In the genomic region with DNA sequence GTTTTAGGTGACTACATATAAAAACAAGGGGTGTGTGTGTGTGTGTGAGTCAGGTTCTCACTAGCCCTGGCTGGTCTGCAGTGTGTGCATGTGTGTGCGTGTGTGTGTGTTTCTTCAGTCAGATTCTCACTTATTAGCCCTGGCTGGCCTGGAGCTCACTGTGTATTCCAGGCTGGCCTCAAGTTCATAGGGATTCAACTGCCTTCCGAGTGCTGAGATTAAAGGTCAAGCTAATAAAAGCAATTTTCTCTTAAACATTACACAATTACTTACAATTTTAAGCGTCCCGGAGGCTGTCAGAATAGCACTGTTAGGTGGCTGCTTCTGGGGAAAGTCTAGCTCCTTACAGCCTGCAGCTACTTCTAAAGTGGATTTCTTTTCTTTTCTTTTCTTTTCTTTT, we compare ENCODE assay signal across 10 mouse cellular contexts. TPM values are rescaled to one million over a fixed set of nuclear protein-coding genes. Genes with fewer than 3 reads are reported as not detected.
DNase-seq lines count a peak whose midpoint lies in the region; ATAC-seq lines count a peak whose summit lies in the region.
"Had no signal": no experiment of that assay in that cellular context is flagged by ENCODE, and none has a peak within 500 bp of the region (broad histone marks: within the 10 kb centered on the region; RNA-seq: fewer than 3 reads in every experiment).

A gene (plus strand): TSS at position 386 of the 400 bp plus-strand sequence.

- peaks cover 30% of the 10 kb centered on the region for H3K4me1 ChIP-seq in heart, embryonic 12.5 days (replicated peaks)
- peaks cover 6% of the 10 kb centered on the region for H3K4me1 ChIP-seq in embryonic facial prominence, embryonic 14.5 days (ENCODE audit: control insufficient read depth, insufficient read depth, low read length)
- H3K4me1 ChIP-seq in intestine, embryonic 14.5 days (replicated peaks; ENCODE audit: control insufficient read depth, insufficient read depth, low read length), result peaks cover 15% of the 10 kb centered on the region
- H3K4me1 ChIP-seq in midbrain, embryonic 16.5 days (ENCODE audit: control insufficient read depth, insufficient read depth, low read length), result peaks cover 12% of the 10 kb centered on the region
- H3K4me1 ChIP-seq: liver, embryonic 15.5 days had no signal

- no peaks in the 10 kb centered on the region for H3K9me3 ChIP-seq in heart, embryonic 12.5 days (replicated peaks)
- no peaks in the 10 kb centered on the region for H3K9me3 ChIP-seq in embryonic facial prominence, embryonic 14.5 days (ENCODE audit: control insufficient read depth, low read length)
- no peaks in the 10 kb centered on the region for H3K9me3 ChIP-seq in intestine, embryonic 14.5 days (ENCODE audit: control insufficient read depth, low read length)
- no peaks in the 10 kb centered on the region for H3K9me3 ChIP-seq in midbrain, embryonic 16.5 days (replicated peaks; ENCODE audit: control insufficient read depth, low read length, poor library complexity, severe bottlenecking)
- H3K9me3 ChIP-seq: liver, embryonic 15.5 days had no signal

- H3K27me3 ChIP-seq in heart, embryonic 12.5 days (replicated peaks), result no peaks in the 10 kb centered on the region
- no peaks in the 10 kb centered on the region for H3K27me3 ChIP-seq in embryonic facial prominence, embryonic 14.5 days (replicated peaks; ENCODE audit: control insufficient read depth, insufficient read depth, low read length)
- no peaks in the 10 kb centered on the region for H3K27me3 ChIP-seq in intestine, embryonic 14.5 days (replicated peaks; ENCODE audit: control insufficient read depth, insufficient read depth, low read length)
- no peaks in the 10 kb centered on the region for H3K27me3 ChIP-seq in midbrain, embryonic 16.5 days (ENCODE audit: control insufficient read depth, insufficient read depth, low read depth, low read length)
- H3K27me3 ChIP-seq: liver, embryonic 15.5 days had no signal

- H3K36me3 ChIP-seq in heart, embryonic 12.5 days, result no peaks in the 10 kb centered on the region
- no peaks in the 10 kb centered on the region for H3K36me3 ChIP-seq in embryonic facial prominence, embryonic 14.5 days (ENCODE audit: control insufficient read depth, insufficient read depth, low read length)
- no peaks in the 10 kb centered on the region for H3K36me3 ChIP-seq in intestine, embryonic 14.5 days (ENCODE audit: control insufficient read depth, insufficient read depth, low read length)
- no peaks in the 10 kb centered on the region for H3K36me3 ChIP-seq in midbrain, embryonic 16.5 days (ENCODE audit: control insufficient read depth, insufficient read depth, low read length)
- H3K36me3 ChIP-seq: liver, embryonic 15.5 days had no signal

- H3K4me3 ChIP-seq in heart, embryonic 12.5 days, result no peak within 1 kb of the TSS; the same call in 1 of the 2 replicates
- H3K4me3 ChIP-seq in embryonic facial prominence, embryonic 14.5 days (ENCODE audit: low read depth, low read length), result peak within 1 kb of the TSS; percentile 41
- peak within 1 kb of the TSS; percentile 48 for H3K4me3 ChIP-seq in intestine, embryonic 14.5 days (ENCODE audit: low read depth, low read length)
- no peak within 1 kb of the TSS for H3K4me3 ChIP-seq in midbrain, embryonic 16.5 days (ENCODE audit: low read depth, low read length)
- H3K4me3 ChIP-seq: liver, embryonic 15.5 days had no signal

- peak within 1 kb of the TSS; percentile 64 for H3K27ac ChIP-seq in heart, embryonic 12.5 days (ENCODE audit: poor library complexity, severe bottlenecking)
- peak within 1 kb of the TSS; percentile 86 for H3K27ac ChIP-seq in embryonic facial prominence, embryonic 14.5 days (replicated peaks; ENCODE audit: low read depth, low read length)
- H3K27ac ChIP-seq in intestine, embryonic 14.5 days (ENCODE audit: low read depth), result peak within 1 kb of the TSS; percentile 81
- H3K27ac ChIP-seq in midbrain, embryonic 16.5 days (ENCODE audit: low read length), result peak within 1 kb of the TSS; percentile 50; the same call in 1 of the 2 replicates
- H3K27ac ChIP-seq: liver, embryonic 15.5 days had no signal

- intact Hi-C loops in heart, postnatal 36 days (cut with DNase I), result no loop called here

- peak within 1 kb of the TSS; percentile 44 for H3K4me2 ChIP-seq in heart, embryonic 12.5 days
- H3K4me2 ChIP-seq in embryonic facial prominence, embryonic 14.5 days (ENCODE audit: low read depth, low read length), result peak within 1 kb of the TSS; percentile 48
- H3K4me2 ChIP-seq in intestine, embryonic 14.5 days (ENCODE audit: low read length), result peak within 1 kb of the TSS; percentile 55
- peak within 1 kb of the TSS; percentile 35 for H3K4me2 ChIP-seq in midbrain, embryonic 16.5 days (ENCODE audit: low read length)
- H3K4me2 ChIP-seq: liver, embryonic 15.5 days had no signal

- no peak within 1 kb of the TSS; the same call in 1 of the 2 replicates for H3K9ac ChIP-seq in heart, embryonic 12.5 days
- peak within 1 kb of the TSS; percentile 60 for H3K9ac ChIP-seq in embryonic facial prominence, embryonic 14.5 days (ENCODE audit: low read depth, low read length)
- H3K9ac ChIP-seq in intestine, embryonic 14.5 days (ENCODE audit: low read length), result peak within 1 kb of the TSS; percentile 56
- no peak within 1 kb of the TSS for H3K9ac ChIP-seq in midbrain, embryonic 16.5 days (ENCODE audit: low read depth, low read length)
- H3K9ac ChIP-seq: liver, embryonic 15.5 days had no signal

- no peak for DNase-seq in heart, postnatal 36 days
- DNase-seq in embryonic facial prominence, embryonic 14.5 days (ENCODE audit: low spot score), result peak; percentile 27
- no peak for DNase-seq in intestine, embryonic 14.5 days (ENCODE audit: low spot score)
- no peak for DNase-seq in layer of hippocampus, adult 8-10 months (ENCODE audit: low spot score in 2 of 2)
- no peak for DNase-seq in adrenal gland, adult 8-10 months
- no peak for DNase-seq in lung, postnatal 4 days
- DNase-seq: cerebellum, adult 8-10 months had no signal

- ATAC-seq in heart, embryonic 12.5 days (ENCODE audit: insufficient number of reproducible peaks, low FRiP score), result no peak
- no peak; the same call in 1 of the 2 replicates for ATAC-seq in embryonic facial prominence, embryonic 14.5 days (ENCODE audit: low read depth)
- ATAC-seq in intestine, embryonic 14.5 days (replicated peaks; ENCODE audit: low FRiP score, low TSS enrichment, low read depth), result 0 out of 2 replicates have a peak, but pooled peaks have one; percentile 65
- no peak for ATAC-seq in midbrain, embryonic 16.5 days

- 71% methylated on average over 4 of the region's 4 CpGs for WGBS in heart, embryonic 12.5 days
- WGBS in embryonic facial prominence, embryonic 14.5 days, result 29% methylated on average over 4 of the region's 4 CpGs
- 18% methylated on average over 4 of the region's 4 CpGs for WGBS in intestine, embryonic 14.5 days
- 42% methylated on average over 4 of the region's 4 CpGs for WGBS in midbrain, embryonic 16.5 days

RNA-seq across cellular contexts. Expression of the gene that starts here (rescaled TPM):
- 1.4 and 2.1 TPM in 2 replicates for polyA plus RNA-seq in heart, embryonic 12.5 days (2016; fragmentation: Nextera tagmentation; extraction: Ambion mirVana)
- total RNA-seq in heart, postnatal 36 days (2021), result 1 to 10 TPM; 2.3 to 2.5 TPM
- 72.0 TPM in 2 replicates for polyA plus RNA-seq in embryonic facial prominence, embryonic 14.5 days (2014; fragmentation: Nextera tagmentation; extraction: Ambion mirVana)
- polyA plus RNA-seq in intestine, embryonic 14.5 days (2014; fragmentation: Nextera tagmentation; extraction: Ambion mirVana), result 38.7 and 45.9 TPM in 2 replicates
- 0.44 and 0.86 TPM in 2 replicates for polyA plus RNA-seq in midbrain, embryonic 16.5 days (2015; fragmentation: Nextera tagmentation; extraction: Ambion mirVana)
- total RNA-seq in layer of hippocampus, adult 8-10 months (2022), result 1 to 10 TPM in 3 of 4 experiments, under 1 TPM in 1; 0.73 to 1.6 (median 1.3) TPM
- 1 to 10 TPM; 3.4 to 8.5 (median 5.8) TPM for total RNA-seq in adrenal gland, adult 8-10 months (2022)

Comparison
In these comparisons a context has a peak if more than half of its experiments do, and no peak if none do; other contexts are left out.
1. RNA of the gene that starts here (polyA plus RNA-seq): 72.0 TPM in embryonic facial prominence, embryonic 14.5 days and 38.7 to 45.9 TPM in intestine, embryonic 14.5 days; 1.4 to 2.1 TPM in heart, embryonic 12.5 days and 0.44 to 0.86 TPM in midbrain, embryonic 16.5 days; every median in the first group is over 10 times any median in the second.
2. H3K4me3 ChIP-seq: peak in embryonic facial prominence, embryonic 14.5 days (single experiment) and intestine, embryonic 14.5 days (single experiment); none in heart, embryonic 12.5 days (single experiment) and midbrain, embryonic 16.5 days (single experiment).
3. H3K9ac ChIP-seq: peak in embryonic facial prominence, embryonic 14.5 days (single experiment) and intestine, embryonic 14.5 days (single experiment); none in heart, embryonic 12.5 days (single experiment) and midbrain, embryonic 16.5 days (single experiment).
4. Peak in every context shown above with its lines, with median percentiles within 50 percentile points of each other: H3K27ac ChIP-seq and H3K4me2 ChIP-seq.